Mouse (Mus musculus) E14TG2a.4 (cell line): ENCODE results near the gene Rhbdl1.

Source experiments
- H3K27me3 ChIP-seq: 2 replicates; pipeline ENCODE4 v1.6.1; 2014; ENCODE audit warnings: low read length, control low read depth; ENCODE audit not compliant: insufficient read depth
- H3K36me3 ChIP-seq: 2 replicates; pipeline ENCODE4 v1.6.1; 2014; ENCODE audit warnings: low read length, control low read depth; ENCODE audit not compliant: insufficient read depth
- H3K4me1 ChIP-seq: replicated peaks from 2 replicates; pipeline ENCODE4 v1.6.1; 2014; ENCODE audit warnings: low read depth, low read length, control low read depth
- H3K4me3 ChIP-seq: replicated peaks from 2 replicates; pipeline ENCODE4 v1.5.1; 2014; ENCODE audit warnings: mild to moderate bottlenecking, low read length
- H3K9me3 ChIP-seq: 2 replicates; pipeline ENCODE4 v1.6.1; 2014; ENCODE audit warnings: low read length, control low read depth
- CTCF ChIP-seq: conservative IDR thresholded peaks from 2 replicates; pipeline ENCODE4 v1.5.1; 2014; ENCODE audit warnings: low read length
- NANOG ChIP-seq: IDR thresholded peaks from 2 replicates; pipeline ENCODE4 v1.6.1; 2014; ENCODE audit warnings: borderline replicate concordance, low read length, mixed read lengths
- POU5F1 ChIP-seq: IDR thresholded peaks from 2 replicates; pipeline ENCODE4 v1.6.1; 2014; ENCODE audit warnings: low read length, borderline replicate concordance

The Rhbdl1 gene

GRCm38 (mm10) chr17:25839455-25840235, 2.5 kb upstream of the Rhbdl1 start:
- no peak for TF ChIP-seq POU5F1
- Histone ChIP-seq H3K9me3 (no peaks in the 10 kb centered on the region), H3K36me3 (peaks cover 80% of the 10 kb centered on the region), H3K4me3 (no peak overlapping the region), H3K27me3 (peaks cover 11% of the 10 kb centered on the region), H3K4me1 (peaks cover 58% of the 10 kb centered on the region)

GRCm38 (mm10) chr17:25838904-25839303, 1.8 kb upstream of the Rhbdl1 start:
- Histone ChIP-seq H3K4me3 (no peak overlapping the region), H3K4me1 (peaks cover 63% of the 10 kb centered on the region), H3K27me3 (peaks cover 11% of the 10 kb centered on the region), H3K9me3 (no peaks in the 10 kb centered on the region), H3K36me3 (peaks cover 86% of the 10 kb centered on the region)
- TF ChIP-seq POU5F1 = no peak
- TF ChIP-seq NANOG = no peak
- TF ChIP-seq CTCF = no peak

- TF ChIP-seq POU5F1 = no peak
- no peak for TF ChIP-seq CTCF
- TF ChIP-seq NANOG = no peak
These were observed 438 bp upstream of the Rhbdl1 start for GRCm38 (mm10) chr17:25837533-25837932.

GRCm38 (mm10) chr17:25836397-25837075, 559 bp downstream of the Rhbdl1 start:
- Histone ChIP-seq H3K4me3 (peak overlapping the region; percentile 72), H3K4me1 (peaks cover 60% of the 10 kb centered on the region), H3K27me3 (peaks cover 11% of the 10 kb centered on the region), H3K9me3 (no peaks in the 10 kb centered on the region), H3K36me3 (peaks cover 73% of the 10 kb centered on the region)
- no peak for TF ChIP-seq CTCF
- TF ChIP-seq POU5F1 = no peak
- TF ChIP-seq NANOG = no peak

More at GRCm38 (mm10) chr17:25837533-25837932, 438 bp upstream of the Rhbdl1 start:
- H3K36me3 ChIP-seq = peaks cover 77% of the 10 kb centered on the region
- H3K4me3 ChIP-seq = peak overlapping the region; percentile 72; the same call in 1 of the 2 replicates
- H3K9me3 ChIP-seq = no peaks in the 10 kb centered on the region
- H3K27me3 ChIP-seq = peaks cover 11% of the 10 kb centered on the region
- H3K4me1 ChIP-seq = peaks cover 57% of the 10 kb centered on the region

- TF ChIP-seq CTCF (no peak), NANOG (no peak), POU5F1 (no peak)
- peaks cover 73% of the 10 kb centered on the region for H3K36me3 ChIP-seq
- peaks cover 65% of the 10 kb centered on the region for H3K4me1 ChIP-seq
- H3K27me3 ChIP-seq = peaks cover 11% of the 10 kb centered on the region
- no peaks in the 10 kb centered on the region for H3K9me3 ChIP-seq
- peak overlapping the region; percentile 72; the same call in 1 of the 2 replicates for H3K4me3 ChIP-seq
These were observed 1.3 kb downstream of the Rhbdl1 start for GRCm38 (mm10) chr17:25835816-25836215.

GRCm38 (mm10) chr17:25835301-25835700, 1.8 kb downstream of the Rhbdl1 start:
- peaks cover 70% of the 10 kb centered on the region for H3K4me1 ChIP-seq
- H3K36me3 ChIP-seq = peaks cover 73% of the 10 kb centered on the region
- TF ChIP-seq POU5F1 (no peak), CTCF (no peak), NANOG (no peak)
- peaks cover 11% of the 10 kb centered on the region for H3K27me3 ChIP-seq
- peak overlapping the region; percentile 95; the same call in 1 of the 2 replicates for H3K4me3 ChIP-seq
- H3K9me3 ChIP-seq = no peaks in the 10 kb centered on the region

GRCm38 (mm10) chr17:25834595-25835222, 2.4 kb downstream of the Rhbdl1 start:
- peak overlapping the region; percentile 95 for H3K4me3 ChIP-seq
- H3K27me3 ChIP-seq = peaks cover 11% of the 10 kb centered on the region
- TF ChIP-seq NANOG = no peak
- TF ChIP-seq CTCF = no peak
- no peak for TF ChIP-seq POU5F1
- peaks cover 73% of the 10 kb centered on the region for H3K36me3 ChIP-seq
- peaks cover 76% of the 10 kb centered on the region for H3K4me1 ChIP-seq
- no peaks in the 10 kb centered on the region for H3K9me3 ChIP-seq

GRCm38 (mm10) chr17:25833961-25834594, 3.0 kb downstream of the Rhbdl1 start:
- H3K36me3 ChIP-seq = peaks cover 71% of the 10 kb centered on the region
- no peaks in the 10 kb centered on the region for H3K9me3 ChIP-seq
- peak overlapping the region; percentile 95 for H3K4me3 ChIP-seq
- H3K27me3 ChIP-seq = peaks cover 11% of the 10 kb centered on the region
- peaks cover 78% of the 10 kb centered on the region for H3K4me1 ChIP-seq
- TF ChIP-seq CTCF = no peak
- no peak for TF ChIP-seq NANOG
- TF ChIP-seq POU5F1 = no peak
